Mouse (Mus musculus): ENCODE data around the gene Gm5169.
"Not testable (repeated sequence)": the region's sequence is repeated elsewhere in the genome, so short reads cannot be mapped to it uniquely, and the experiment has no call there.

Gene Gm5169

GRCm38 (mm10) chrX:25301355-25301754 is at the start of gene Gm5169:
TSS of gene Gm5169 (minus strand) at chrX:25301455.
- DNase-seq (ENCODE audit: low spot score): not testable (repeated sequence)

GRCm38 (mm10) chrX:25347424-25347823 is 46.2 kb upstream of the Gm5169 start:
- not testable (repeated sequence) for DNase-seq (ENCODE audit: low spot score)
